Mouse (Mus musculus) c-Kit-positive CD71-positive TER-119-positive erythroid progenitor cells, embryonic 14.5 days (primary cell): ENCODE results near the gene Defb28.

ENCODE experiments used
- DNase-seq: peaks from one replicate; pipeline ENCODE4 v3.0.0-alpha.2; 2013; ENCODE audit warnings: low spot score

Gene Defb28

DNA sequence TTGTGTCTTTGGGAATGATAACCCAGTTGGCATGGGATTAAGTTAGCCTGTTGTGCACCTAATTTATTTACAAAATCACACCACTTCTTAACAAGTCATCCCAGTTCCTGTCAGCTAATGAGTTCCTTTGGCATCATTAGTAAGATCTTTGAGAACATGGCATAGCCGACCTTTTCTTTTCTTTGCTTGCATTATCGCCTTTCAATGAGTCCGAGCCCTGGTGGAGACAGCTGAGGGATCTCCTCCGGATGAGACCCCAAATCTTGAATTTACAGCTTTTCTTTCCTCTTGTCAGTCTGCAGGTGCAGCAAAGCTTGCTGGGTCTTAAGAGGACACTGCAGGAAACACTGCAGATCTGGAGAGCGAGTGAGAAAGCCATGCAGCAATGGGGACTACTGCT lies 51.0 kb downstream of the Defb28 start, which contains the start of gene Gm17416:
TSS of gene Gm17416 (plus strand) at position 301 of the 400 bp plus-strand sequence.
- no peak for DNase-seq

DNA sequence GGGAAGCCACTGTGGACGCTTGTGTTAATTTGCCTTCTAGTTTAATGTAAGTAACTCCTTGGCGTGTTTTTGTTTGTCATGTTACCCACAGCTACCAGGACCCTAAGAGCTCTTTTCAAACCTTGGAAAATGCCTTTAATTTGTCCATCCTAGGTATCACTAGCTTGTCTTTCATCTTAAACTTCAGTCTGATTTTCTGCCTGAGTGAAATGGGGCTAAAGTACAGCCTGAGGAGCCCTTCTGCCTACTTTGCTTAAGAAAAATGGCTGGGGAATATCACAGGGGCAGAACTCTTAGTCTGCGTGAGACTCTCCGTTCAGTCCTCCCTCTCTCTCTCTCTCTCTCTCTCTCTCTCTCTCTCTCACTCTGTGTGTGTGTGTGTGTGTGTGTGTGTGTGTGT lies 51.8 kb downstream of the Defb28 start:
- DNase-seq = no peak

DNA sequence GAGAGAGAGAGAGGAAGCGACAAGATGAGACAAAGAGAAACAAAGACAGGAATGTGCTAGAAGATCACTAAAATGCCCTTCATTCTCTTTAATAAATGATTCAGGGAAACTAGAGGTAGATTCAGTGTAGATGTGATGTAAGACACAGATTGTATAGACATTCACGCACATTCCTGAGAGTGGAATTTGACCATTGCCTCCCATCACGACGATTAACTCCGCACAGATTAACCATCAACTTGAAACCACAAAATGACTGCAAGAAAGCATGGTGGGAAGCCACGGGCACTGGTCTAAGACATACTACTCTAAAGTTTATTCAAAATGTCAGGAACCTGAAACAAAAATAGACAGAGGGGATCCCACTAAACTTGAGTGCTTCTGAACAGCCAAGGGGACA lies 52.3 kb downstream of the Defb28 start:
- DNase-seq = no peak
